Comparison of ENCODE assay signal across 25 mouse cellular contexts in genomic region chr11:90320922-90321321, GRCm38 (mm10).
DNase-seq lines count a peak whose midpoint lies in the region; ATAC-seq and TF ChIP-seq lines count a peak whose summit lies in the region.
"Had no signal": no experiment of that assay in that cellular context is flagged by ENCODE, and none has a peak within 500 bp of the region (broad histone marks: within the 10 kb centered on the region; RNA-seq: fewer than 3 reads in every experiment).

No protein-coding gene starts in this region.

- H3K9ac ChIP-seq in lung, embryonic 15.5 days = no peak overlapping the region
- H3K9ac ChIP-seq in lung, postnatal 0 days (replicated peaks; ENCODE audit: low read depth) = no peak overlapping the region
- H3K9ac ChIP-seq in midbrain, embryonic 11.5 days (ENCODE audit: low read length) = no peak overlapping the region
- no peak overlapping the region for H3K9ac ChIP-seq in ES-E14 (ENCODE audit: insufficient read depth, low read depth, low read length, poor library complexity, severe bottlenecking)
- H3K9ac ChIP-seq: embryonic facial prominence, embryonic 13.5 days; embryonic facial prominence, embryonic 15.5 days; forebrain, embryonic 12.5 days had no signal

- no peaks in the 10 kb centered on the region for H3K27me3 ChIP-seq in lung, embryonic 15.5 days
- no peaks in the 10 kb centered on the region for H3K27me3 ChIP-seq in lung, postnatal 0 days (replicated peaks; ENCODE audit: insufficient read depth, low read length)
- H3K27me3 ChIP-seq in midbrain, embryonic 11.5 days (ENCODE audit: control insufficient read depth, insufficient read depth, low read length) = no peaks in the 10 kb centered on the region
- H3K27me3 ChIP-seq in midbrain, embryonic 10.5 days (ENCODE audit: low read depth, poor library complexity, severe bottlenecking) = no peaks in the 10 kb centered on the region
- H3K27me3 ChIP-seq: embryonic facial prominence, embryonic 13.5 days; embryonic facial prominence, embryonic 15.5 days; forebrain, embryonic 12.5 days had no signal

- no peaks in the 10 kb centered on the region for H3K9me3 ChIP-seq in lung, embryonic 15.5 days
- H3K9me3 ChIP-seq in lung, postnatal 0 days (ENCODE audit: low read length) = no peaks in the 10 kb centered on the region
- H3K9me3 ChIP-seq in midbrain, embryonic 11.5 days (ENCODE audit: control insufficient read depth, low read length) = no peaks in the 10 kb centered on the region
- H3K9me3 ChIP-seq in midbrain, embryonic 10.5 days (replicated peaks) = no peaks in the 10 kb centered on the region
- no peaks in the 10 kb centered on the region for H3K9me3 ChIP-seq in ES-E14 (ENCODE audit: control insufficient read depth, insufficient read depth, low read depth, low read length)
- H3K9me3 ChIP-seq: embryonic facial prominence, embryonic 13.5 days; embryonic facial prominence, embryonic 15.5 days; forebrain, embryonic 10.5 days; forebrain, embryonic 12.5 days had no signal

- H3K36me3 ChIP-seq in lung, embryonic 15.5 days = no peaks in the 10 kb centered on the region
- no peaks in the 10 kb centered on the region for H3K36me3 ChIP-seq in lung, postnatal 0 days (ENCODE audit: insufficient read depth, low read length)
- H3K36me3 ChIP-seq in midbrain, embryonic 11.5 days (ENCODE audit: control insufficient read depth, insufficient read depth, low read length) = no peaks in the 10 kb centered on the region
- no peaks in the 10 kb centered on the region for H3K36me3 ChIP-seq in midbrain, embryonic 10.5 days
- no peaks in the 10 kb centered on the region for H3K36me3 ChIP-seq in ES-E14 (ENCODE audit: control insufficient read depth, insufficient read depth, low read length, poor library complexity, severe bottlenecking)
- H3K36me3 ChIP-seq: embryonic facial prominence, embryonic 13.5 days; embryonic facial prominence, embryonic 15.5 days; forebrain, embryonic 10.5 days; forebrain, embryonic 12.5 days had no signal

- H3K4me2 ChIP-seq in lung, embryonic 15.5 days = no peak overlapping the region
- H3K4me2 ChIP-seq in lung, postnatal 0 days (replicated peaks; ENCODE audit: low read depth, low read length) = no peak overlapping the region
- H3K4me2 ChIP-seq in midbrain, embryonic 11.5 days = no peak overlapping the region
- H3K4me2 ChIP-seq: embryonic facial prominence, embryonic 13.5 days; embryonic facial prominence, embryonic 15.5 days; forebrain, embryonic 12.5 days had no signal

- no peak overlapping the region for H3K4me3 ChIP-seq in lung, embryonic 15.5 days
- H3K4me3 ChIP-seq in lung, postnatal 0 days (ENCODE audit: low read depth, low read length) = no peak overlapping the region
- H3K4me3 ChIP-seq in midbrain, embryonic 11.5 days (ENCODE audit: low read depth, low read length) = no peak overlapping the region
- no peak overlapping the region for H3K4me3 ChIP-seq in midbrain, embryonic 10.5 days
- H3K4me3 ChIP-seq in ES-E14 (ENCODE audit: insufficient read depth in 1 of 2, low read depth in 1 of 2, low read length in 2 of 2, poor library complexity in 1 of 2, severe bottlenecking in 1 of 2) = no peak overlapping the region
- H3K4me3 ChIP-seq: embryonic facial prominence, embryonic 13.5 days; embryonic facial prominence, embryonic 15.5 days; erythroblast, embryonic 14.5 days; forebrain, embryonic 10.5 days; forebrain, embryonic 12.5 days had no signal

- no peak for TF ChIP-seq CTCF in lung, postnatal 0 days (IDR thresholded peaks at IDR 0.05)

- peak; percentile 35; the same call in 1 of the 2 replicates for ATAC-seq in lung, embryonic 15.5 days (ENCODE audit: borderline replicate concordance, extremely low read depth, low FRiP score, low TSS enrichment)
- no peak for ATAC-seq in lung, postnatal 0 days
- no peak for ATAC-seq in midbrain, embryonic 11.5 days (ENCODE audit: low FRiP score)
- ATAC-seq: forebrain, embryonic 14.5 days; forebrain, embryonic 16.5 days had no signal

- in situ Hi-C loops in ES-E14 (cut with MboI; ENCODE audit: low sequenced_read_pairs in 2 of 2, unreplicated experiment in 2 of 2) = loop anchor here in 1 of 2 experiments (10.0 kb wide), 1 partner anchor 294 kb away; no protein-coding TSS in a partner anchor

- no peak overlapping the region for H3K27ac ChIP-seq in lung, embryonic 15.5 days
- H3K27ac ChIP-seq in lung, postnatal 0 days (ENCODE audit: low read length) = no peak overlapping the region
- no peak overlapping the region for H3K27ac ChIP-seq in midbrain, embryonic 11.5 days (ENCODE audit: low read depth, low read length)
- no peak overlapping the region for H3K27ac ChIP-seq in midbrain, embryonic 10.5 days (replicated peaks)
- no peak overlapping the region for H3K27ac ChIP-seq in ES-E14 (ENCODE audit: insufficient read depth, low read depth, low read length, poor library complexity, severe bottlenecking)
- H3K27ac ChIP-seq: embryonic facial prominence, embryonic 13.5 days; embryonic facial prominence, embryonic 15.5 days; forebrain, embryonic 10.5 days; forebrain, embryonic 12.5 days had no signal

- peaks cover 9% of the 10 kb centered on the region; the same call in 1 of the 2 replicates for H3K4me1 ChIP-seq in lung, embryonic 15.5 days
- no peaks in the 10 kb centered on the region for H3K4me1 ChIP-seq in lung, postnatal 0 days (ENCODE audit: insufficient read depth, low read depth, low read length)
- no peaks in the 10 kb centered on the region for H3K4me1 ChIP-seq in midbrain, embryonic 11.5 days (ENCODE audit: control insufficient read depth, insufficient read depth, low read length)
- H3K4me1 ChIP-seq in midbrain, embryonic 10.5 days = peaks cover 5% of the 10 kb centered on the region
- H3K4me1 ChIP-seq in ES-E14 (ENCODE audit: control insufficient read depth in 2 of 2, insufficient read depth in 2 of 2, low read length in 2 of 2, poor library complexity in 1 of 2) = no peaks in the 10 kb centered on the region
- H3K4me1 ChIP-seq: embryonic facial prominence, embryonic 15.5 days; forebrain, embryonic 12.5 days had no signal

- no peak for DNase-seq in lung, postnatal 36 days
- DNase-seq in lung, postnatal 0 days (ENCODE audit: low spot score) = peak; percentile 50
- DNase-seq in lung, postnatal 25 days (ENCODE audit: low spot score) = no peak
- DNase-seq in midbrain, embryonic 11.5 days (ENCODE audit: low spot score, missing footprints) = peak; percentile 37
- no peak for DNase-seq in midbrain, embryonic 10.5 days (ENCODE audit: low spot score)
- DNase-seq in ES-E14 (ENCODE audit: low read depth, low spot score) = no peak
- DNase-seq in frontal cortex, postnatal 10 days (ENCODE audit: low spot score in 2 of 2) = no peak
- DNase-seq: adrenal gland, adult 2 months; adrenal gland, postnatal 10 days; adrenal gland, postnatal 25 days; cerebellum, adult 11 months; cerebellum, adult 18-20 months; cerebellum, adult 8-10 months; cerebellum, adult 9-11 months; cerebellum, postnatal 14 days; cerebellum, postnatal 36 days; embryo, embryonic 11 days had no signal

- no peak for TF ChIP-seq EP300 in lung, postnatal 0 days (IDR thresholded peaks at IDR 0.05)

- WGBS in lung, embryonic 15.5 days = 35% methylated on average over 7 of the region's 7 CpGs
- WGBS in lung, postnatal 0 days = 42% methylated on average over 7 of the region's 7 CpGs
- 79% methylated on average over 7 of the region's 7 CpGs for WGBS in midbrain, embryonic 11.5 days
- WGBS in midbrain, embryonic 10.5 days = 84% methylated on average over 7 of the region's 7 CpGs

TF ChIP-seq in ES-E14, 5 proteins besides CTCF, POLR2A, EP300 and RAD21:
- TF ChIP-seq CHD2 (IDR thresholded peaks at IDR 0.05; ENCODE audit: low read depth, low read length) (no peak), MAFK (IDR thresholded peaks at IDR 0.05; ENCODE audit: insufficient read depth, low read depth, low read length) (0 out of 2 replicates have a peak, but pooled peaks have one; percentile 19)
TF ChIP-seq in ES-E14: peak in this region for 1.

Comparison
In these comparisons a context has a peak if more than half of its experiments do, and no peak if none do; other contexts are left out.
1. DNase-seq: peak in lung, postnatal 0 days (single experiment) and midbrain, embryonic 11.5 days (single experiment); none in lung, postnatal 36 days (single experiment), lung, postnatal 25 days (single experiment), midbrain, embryonic 10.5 days (single experiment), ES-E14 (single experiment) and frontal cortex, postnatal 10 days (0 of 2).